Mouse (Mus musculus) intestine, embryonic 15.5 days (tissue): ENCODE measurements around the gene Unc5b. TPM values are rescaled to one million over a fixed set of nuclear protein-coding genes. Genes with fewer than 3 reads are reported as not detected.

Experiments
- ATAC-seq: fragments of 200-750 bp; cut with Nextera tagmentation; 2 replicates; pipeline ENCODE4 v1.8.0; 2017; ENCODE audit warnings: moderate TSS enrichment, moderate library complexity
- H3K27ac ChIP-seq: fragments of 300-500 bp; sonication (generic); 2 replicates; pipeline ENCODE4 v1.5.1; 2015; ENCODE audit warnings: mild to moderate bottlenecking, inconsistent platforms
- H3K27me3 ChIP-seq: fragments of 300-500 bp; sonication (generic); replicated peaks from 2 replicates; pipeline ENCODE4 v1.6.1; 2015; ENCODE audit warnings: inconsistent platforms
- H3K36me3 ChIP-seq: fragments of 300-500 bp; sonication (generic); 2 replicates; pipeline ENCODE4 v1.6.1; 2015; ENCODE audit warnings: inconsistent platforms
- H3K4me1 ChIP-seq: fragments of 300-500 bp; sonication (generic); replicated peaks from 2 replicates; pipeline ENCODE4 v1.6.1; 2015; ENCODE audit warnings: inconsistent platforms
- H3K4me2 ChIP-seq: fragments of 300-500 bp; sonication (generic); replicated peaks from 2 replicates; pipeline ENCODE4 v1.6.1; 2015; ENCODE audit warnings: mild to moderate bottlenecking, inconsistent platforms
- H3K4me3 ChIP-seq: fragments of 300-500 bp; sonication (generic); replicated peaks from 2 replicates; pipeline ENCODE4 v1.5.1; 2015; ENCODE audit warnings: inconsistent platforms
- H3K9ac ChIP-seq: fragments of 300-500 bp; sonication (generic); 2 replicates; pipeline ENCODE4 v1.6.1; 2015; ENCODE audit warnings: inconsistent platforms
- H3K9me3 ChIP-seq: fragments of 300-500 bp; sonication (generic); 2 replicates; pipeline ENCODE4 v1.6.1; 2016; ENCODE audit warnings: inconsistent platforms
- WGBS: fragments of 180-500 bp; shearing (Covaris S2); methylation state at CpG from one replicate; pipeline ENCODE4 v1.1.7; 2015; 5-methylcytosine and 5-hydroxymethylcytosine counted together
- polyA plus RNA-seq: library from polyadenylated mRNA; unstranded; fragments of >200 nt; fragmentation: Nextera tagmentation; extraction: Ambion mirVana; gene quantifications from 2 replicates; pipeline ENCODE4 v1.2.1, GENCODE M21; 2015

Gene Unc5b
- polyA plus RNA-seq, 1 experiment from 2014 or later = 4.6 TPM

GRCm38 (mm10) chr10:60829071-60829470 lies 2.3 kb downstream of the Unc5b start:
- no peaks in the 10 kb centered on the region for H3K36me3 ChIP-seq
- H3K4me1 ChIP-seq = peaks cover 53% of the 10 kb centered on the region
- no peak overlapping the region for H3K27ac ChIP-seq
- ATAC-seq = no peak
- no peak overlapping the region for H3K9ac ChIP-seq
- peaks cover 13% of the 10 kb centered on the region for H3K27me3 ChIP-seq
- H3K4me3 ChIP-seq = 0 out of 2 replicates have a peak overlapping the region, but pooled peaks have one; percentile 73
- WGBS = 56% methylated on average over 6 of the region's 6 CpGs
- H3K4me2 ChIP-seq = peak overlapping the region; percentile 99
- no peaks in the 10 kb centered on the region for H3K9me3 ChIP-seq

GRCm38 (mm10) chr10:60827901-60828670 lies 3.3 kb downstream of the Unc5b start:
- H3K4me1 ChIP-seq = peaks cover 57% of the 10 kb centered on the region
- H3K9ac ChIP-seq = no peak overlapping the region
- WGBS = 44% methylated on average over 17 of the region's 17 CpGs
- peak overlapping the region; percentile 99 for H3K4me2 ChIP-seq
- H3K27ac ChIP-seq = no peak overlapping the region
- peaks cover 13% of the 10 kb centered on the region for H3K27me3 ChIP-seq
- H3K4me3 ChIP-seq = 0 out of 2 replicates have a peak overlapping the region, but pooled peaks have one; percentile 73
- no peaks in the 10 kb centered on the region for H3K9me3 ChIP-seq
- ATAC-seq = no peak
- H3K36me3 ChIP-seq = no peaks in the 10 kb centered on the region

GRCm38 (mm10) chr10:60827266-60827665 lies 4.1 kb downstream of the Unc5b start:
- Histone ChIP-seq H3K27me3 (peaks cover 13% of the 10 kb centered on the region), H3K27ac (no peak overlapping the region), H3K4me3 (peak overlapping the region; percentile 39), H3K4me2 (peak overlapping the region; percentile 99), H3K9me3 (no peaks in the 10 kb centered on the region), H3K9ac (no peak overlapping the region), H3K36me3 (no peaks in the 10 kb centered on the region), H3K4me1 (peaks cover 55% of the 10 kb centered on the region)
- no peak for ATAC-seq
- WGBS = 29% methylated on average over 5 of the region's 5 CpGs

- no peaks in the 10 kb centered on the region for H3K9me3 ChIP-seq
- no peak overlapping the region for H3K27ac ChIP-seq
- no peaks in the 10 kb centered on the region for H3K36me3 ChIP-seq
- ATAC-seq = no peak
- peaks cover 13% of the 10 kb centered on the region for H3K27me3 ChIP-seq
- H3K4me2 ChIP-seq = peak overlapping the region; percentile 99
- WGBS = 3% methylated on average over 34 of the region's 34 CpGs
- peak overlapping the region; percentile 39 for H3K4me3 ChIP-seq
- H3K4me1 ChIP-seq = peaks cover 56% of the 10 kb centered on the region
- H3K9ac ChIP-seq = peak overlapping the region; percentile 46
Observed at GRCm38 (mm10) chr10:60826461-60827237, 4.7 kb downstream of the Unc5b start.

GRCm38 (mm10) chr10:60825955-60826354 lies 5.4 kb downstream of the Unc5b start:
- Histone ChIP-seq H3K4me1 (peaks cover 56% of the 10 kb centered on the region), H3K4me3 (no peak overlapping the region), H3K4me2 (peak overlapping the region; percentile 99), H3K27me3 (peaks cover 13% of the 10 kb centered on the region), H3K9ac (no peak overlapping the region), H3K36me3 (no peaks in the 10 kb centered on the region), H3K27ac (no peak overlapping the region), H3K9me3 (no peaks in the 10 kb centered on the region)
- WGBS = 53% methylated on average over 6 of the region's 6 CpGs
- no peak for ATAC-seq

- Histone ChIP-seq H3K27me3 (peaks cover 7% of the 10 kb centered on the region), H3K9me3 (no peaks in the 10 kb centered on the region), H3K4me2 (no peak overlapping the region), H3K9ac (no peak overlapping the region), H3K36me3 (no peaks in the 10 kb centered on the region), H3K27ac (no peak overlapping the region), H3K4me3 (no peak overlapping the region), H3K4me1 (peaks cover 59% of the 10 kb centered on the region)
- WGBS = 44% methylated on average over 8 of the region's 8 CpGs
- ATAC-seq = no peak
Observed at GRCm38 (mm10) chr10:60823744-60824143, 7.6 kb downstream of the Unc5b start.

GRCm38 (mm10) chr10:60822641-60823425 lies 8.5 kb downstream of the Unc5b start:
- Histone ChIP-seq H3K4me3 (no peak overlapping the region), H3K4me2 (no peak overlapping the region), H3K36me3 (no peaks in the 10 kb centered on the region), H3K9me3 (no peaks in the 10 kb centered on the region), H3K27me3 (peaks cover 3% of the 10 kb centered on the region; the same call in 1 of the 2 replicates), H3K9ac (no peak overlapping the region), H3K27ac (no peak overlapping the region), H3K4me1 (peaks cover 52% of the 10 kb centered on the region)
- no peak for ATAC-seq
- WGBS = 79% methylated on average over 17 of the region's 17 CpGs

- Histone ChIP-seq H3K4me1 (peaks cover 45% of the 10 kb centered on the region), H3K27ac (no peak overlapping the region), H3K4me2 (no peak overlapping the region), H3K27me3 (no peaks in the 10 kb centered on the region), H3K4me3 (no peak overlapping the region), H3K36me3 (no peaks in the 10 kb centered on the region), H3K9me3 (no peaks in the 10 kb centered on the region), H3K9ac (no peak overlapping the region)
- no peak for ATAC-seq
- 50% methylated on average over 7 of the region's 7 CpGs for WGBS
Observed at GRCm38 (mm10) chr10:60821736-60822358, 9.5 kb downstream of the Unc5b start.

- Histone ChIP-seq H3K27me3 (no peaks in the 10 kb centered on the region), H3K36me3 (no peaks in the 10 kb centered on the region), H3K9me3 (no peaks in the 10 kb centered on the region), H3K9ac (no peak overlapping the region), H3K4me2 (no peak overlapping the region), H3K4me3 (no peak overlapping the region), H3K27ac (no peak overlapping the region), H3K4me1 (peaks cover 45% of the 10 kb centered on the region)
- no peak for ATAC-seq
Observed at GRCm38 (mm10) chr10:60821311-60821710, 10.1 kb downstream of the Unc5b start.

GRCm38 (mm10) chr10:60820552-60820951 lies 10.8 kb downstream of the Unc5b start:
- H3K27me3 ChIP-seq = no peaks in the 10 kb centered on the region
- H3K4me1 ChIP-seq = peaks cover 51% of the 10 kb centered on the region

GRCm38 (mm10) chr10:60819654-60820192 lies 11.7 kb downstream of the Unc5b start:
- Histone ChIP-seq H3K9ac (no peak overlapping the region), H3K4me1 (peaks cover 57% of the 10 kb centered on the region), H3K9me3 (no peaks in the 10 kb centered on the region), H3K36me3 (no peaks in the 10 kb centered on the region), H3K4me2 (no peak overlapping the region), H3K27me3 (no peaks in the 10 kb centered on the region), H3K4me3 (no peak overlapping the region), H3K27ac (peak overlapping the region; percentile 49)
- WGBS = 82% methylated on average over 12 of the region's 12 CpGs
- ATAC-seq = no peak

More at GRCm38 (mm10) chr10:60820552-60820951, 10.8 kb downstream of the Unc5b start:
- Histone ChIP-seq H3K9me3 (no peaks in the 10 kb centered on the region), H3K36me3 (no peaks in the 10 kb centered on the region), H3K27ac (peak overlapping the region; percentile 27; the same call in 1 of the 2 replicates), H3K9ac (no peak overlapping the region), H3K4me2 (no peak overlapping the region), H3K4me3 (no peak overlapping the region)
- WGBS = 92% methylated on average over 11 of the region's 11 CpGs
- no peak for ATAC-seq
